Mouse (Mus musculus): ENCODE data around the gene Ripk3. TPM values are rescaled to one million over a fixed set of nuclear protein-coding genes. Genes with fewer than 3 reads are reported as not detected.
A peak's percentile ranks its signal among the peaks of the same experiment; 100 is the strongest.

Gene Ripk3
- polyA plus RNA-seq, 1 experiment from 2014 or later, result 24.2 TPM

GRCm38 (mm10) chr14:55814885-55815284 is 26.2 kb upstream of the Ripk3 start:
- H3K4me3 ChIP-seq (ENCODE audit: low read depth, low read length), result peak overlapping the region; percentile 39
- 26% methylated on average over 16 of the region's 16 CpGs for WGBS
- H3K9ac ChIP-seq (replicated peaks; ENCODE audit: low read depth), result 0 out of 2 replicates have a peak overlapping the region, but pooled peaks have one; percentile 19
- no peak for TF ChIP-seq EP300 (IDR thresholded peaks at IDR 0.05)
- TF ChIP-seq CTCF (IDR thresholded peaks at IDR 0.05), result no peak
- peak overlapping the region; percentile 63 for H3K27ac ChIP-seq (ENCODE audit: low read length)
- no peaks in the 10 kb centered on the region for H3K9me3 ChIP-seq (ENCODE audit: low read length)
- H3K4me1 ChIP-seq (ENCODE audit: insufficient read depth, low read depth, low read length), result no peaks in the 10 kb centered on the region
- H3K27me3 ChIP-seq (replicated peaks; ENCODE audit: insufficient read depth, low read length), result no peaks in the 10 kb centered on the region
- peak overlapping the region; percentile 61 for H3K4me2 ChIP-seq (replicated peaks; ENCODE audit: low read depth, low read length)
- H3K36me3 ChIP-seq (ENCODE audit: insufficient read depth, low read length), result no peaks in the 10 kb centered on the region
- DNase-seq (ENCODE audit: low spot score), result peak; percentile 79
- peak; percentile 81 for ATAC-seq

GRCm38 (mm10) chr14:55795380-55796163 is 6.9 kb upstream of the Ripk3 start:
- H3K27ac ChIP-seq (ENCODE audit: low read length), result peak overlapping the region; percentile 69
- no peak overlapping the region for H3K9ac ChIP-seq (replicated peaks; ENCODE audit: low read depth)
- no peaks in the 10 kb centered on the region for H3K4me1 ChIP-seq (ENCODE audit: insufficient read depth, low read depth, low read length)
- H3K4me2 ChIP-seq (replicated peaks; ENCODE audit: low read depth, low read length), result no peak overlapping the region
- no peaks in the 10 kb centered on the region for H3K27me3 ChIP-seq (replicated peaks; ENCODE audit: insufficient read depth, low read length)
- DNase-seq (ENCODE audit: low spot score), result peak; percentile 82
- no peaks in the 10 kb centered on the region for H3K9me3 ChIP-seq (ENCODE audit: low read length)
- peak; percentile 89 for ATAC-seq
- 61% methylated on average over 15 of the region's 15 CpGs for WGBS
- TF ChIP-seq EP300 (IDR thresholded peaks at IDR 0.05) (peak; percentile 88), CTCF (IDR thresholded peaks at IDR 0.05) (no peak)
- H3K36me3 ChIP-seq (ENCODE audit: insufficient read depth, low read length), result no peaks in the 10 kb centered on the region
- H3K4me3 ChIP-seq (ENCODE audit: low read depth, low read length), result no peak overlapping the region

GRCm38 (mm10) chr14:55793946-55794345 is 5.3 kb upstream of the Ripk3 start:
- TF ChIP-seq EP300 (IDR thresholded peaks at IDR 0.05) (no peak), CTCF (IDR thresholded peaks at IDR 0.05) (no peak)
- H3K4me1 ChIP-seq (ENCODE audit: insufficient read depth, low read depth, low read length), result peaks cover under 1% of the 10 kb centered on the region; the same call in 1 of the 2 replicates
- ATAC-seq (peak; percentile 21; the same call in 1 of the 2 replicates), DNase-seq (ENCODE audit: low spot score) (peak; percentile 74)
- 0 out of 2 replicates have a peak overlapping the region, but pooled peaks have one; percentile 16 for H3K27ac ChIP-seq (ENCODE audit: low read length)
- no peak overlapping the region for H3K4me2 ChIP-seq (replicated peaks; ENCODE audit: low read depth, low read length)
- H3K9ac ChIP-seq (replicated peaks; ENCODE audit: low read depth), result no peak overlapping the region
- no peak overlapping the region for H3K4me3 ChIP-seq (ENCODE audit: low read depth, low read length)
- H3K36me3 ChIP-seq (ENCODE audit: insufficient read depth, low read length), result no peaks in the 10 kb centered on the region
- 44% methylated on average over 2 of the region's 2 CpGs for WGBS
- H3K27me3 ChIP-seq (replicated peaks; ENCODE audit: insufficient read depth, low read length), result no peaks in the 10 kb centered on the region
- H3K9me3 ChIP-seq (ENCODE audit: low read length), result no peaks in the 10 kb centered on the region

- Histone ChIP-seq H3K27me3 (replicated peaks; ENCODE audit: insufficient read depth, low read length) (0 out of 2 replicates have a peak, but pooled peaks cover 2% of the 10 kb centered on the region), H3K27ac (ENCODE audit: low read length) (0 out of 2 replicates have a peak overlapping the region, but pooled peaks have one; percentile 16), H3K9me3 (ENCODE audit: low read length) (no peaks in the 10 kb centered on the region), H3K4me2 (replicated peaks; ENCODE audit: low read depth, low read length) (no peak overlapping the region), H3K4me3 (ENCODE audit: low read depth, low read length) (no peak overlapping the region), H3K4me1 (ENCODE audit: insufficient read depth, low read depth, low read length) (peaks cover 4% of the 10 kb centered on the region; the same call in 1 of the 2 replicates), H3K36me3 (ENCODE audit: insufficient read depth, low read length) (no peaks in the 10 kb centered on the region), H3K9ac (replicated peaks; ENCODE audit: low read depth) (no peak overlapping the region)
- DNase-seq (ENCODE audit: low spot score) (peak; percentile 66), ATAC-seq (0 out of 2 replicates have a peak, but pooled peaks have one; percentile 12)
- TF ChIP-seq EP300 (IDR thresholded peaks at IDR 0.05) (peak; percentile 23; the same call in 1 of the 2 replicates), CTCF (IDR thresholded peaks at IDR 0.05) (no peak)
- 21% methylated on average over 2 of the region's 2 CpGs for WGBS
These were observed 4.8 kb upstream of the Ripk3 start for GRCm38 (mm10) chr14:55793461-55793860.

GRCm38 (mm10) chr14:55787731-55788130 is 934 bp downstream of the Ripk3 start:
- Histone ChIP-seq H3K27me3 (replicated peaks; ENCODE audit: insufficient read depth, low read length) (0 out of 2 replicates have a peak, but pooled peaks cover 9% of the 10 kb centered on the region), H3K9me3 (ENCODE audit: low read length) (no peaks in the 10 kb centered on the region), H3K4me2 (replicated peaks; ENCODE audit: low read depth, low read length) (peak overlapping the region; percentile 75), H3K27ac (ENCODE audit: low read length) (no peak overlapping the region), H3K4me1 (ENCODE audit: insufficient read depth, low read depth, low read length) (peaks cover 8% of the 10 kb centered on the region; the same call in 1 of the 2 replicates), H3K4me3 (ENCODE audit: low read depth, low read length) (peak overlapping the region; percentile 38; the same call in 1 of the 2 replicates), H3K9ac (replicated peaks; ENCODE audit: low read depth) (no peak overlapping the region), H3K36me3 (ENCODE audit: insufficient read depth, low read length) (no peaks in the 10 kb centered on the region)
- DNase-seq (ENCODE audit: low spot score), result no peak
- 31% methylated on average over 11 of the region's 11 CpGs for WGBS
- no peak for ATAC-seq
- TF ChIP-seq CTCF (IDR thresholded peaks at IDR 0.05), result no peak
- no peak for TF ChIP-seq EP300 (IDR thresholded peaks at IDR 0.05)

GRCm38 (mm10) chr14:55785195-55785594 is 3.5 kb downstream of the Ripk3 start:
- TF ChIP-seq EP300 (IDR thresholded peaks at IDR 0.05), result no peak
- peak; percentile 52 for TF ChIP-seq CTCF (IDR thresholded peaks at IDR 0.05)
- Histone ChIP-seq H3K27me3 (replicated peaks; ENCODE audit: insufficient read depth, low read length) (0 out of 2 replicates have a peak, but pooled peaks cover 16% of the 10 kb centered on the region), H3K4me1 (ENCODE audit: insufficient read depth, low read depth, low read length) (peaks cover 8% of the 10 kb centered on the region; the same call in 1 of the 2 replicates), H3K9ac (replicated peaks; ENCODE audit: low read depth) (no peak overlapping the region), H3K27ac (ENCODE audit: low read length) (no peak overlapping the region), H3K4me3 (ENCODE audit: low read depth, low read length) (no peak overlapping the region), H3K9me3 (ENCODE audit: low read length) (no peaks in the 10 kb centered on the region), H3K36me3 (ENCODE audit: insufficient read depth, low read length) (no peaks in the 10 kb centered on the region), H3K4me2 (replicated peaks; ENCODE audit: low read depth, low read length) (no peak overlapping the region)
- ATAC-seq (no peak), DNase-seq (ENCODE audit: low spot score) (peak; percentile 41)
- 33% methylated on average over 6 of the region's 6 CpGs for WGBS

Measured in lung, postnatal 0 days (tissue).